Mouse (Mus musculus) ES-Bruce4 (cell line): ENCODE measurements at regions not wholly inside any gene's neighbourhood (a gene's known extent, or its start where the extent isn't known, plus 50 kb on each side); places are given as distances from the start of the nearest gene placed in this dataset.

Source experiments
- CTCF ChIP-seq: IDR thresholded peaks from one replicate; pipeline ENCODE4 v1.8.1; 2011; ENCODE audit warnings: low read depth, low read length
- EP300 ChIP-seq: IDR thresholded peaks from 2 replicates; pipeline ENCODE4 v1.6.1; 2011; ENCODE audit warnings: low read depth, low read length; ENCODE audit not compliant: insufficient read depth
- POLR2A ChIP-seq: IDR thresholded peaks from one replicate; pipeline ENCODE4 v1.8.1; 2011; ENCODE audit warnings: low read length; ENCODE audit not compliant: insufficient read depth

GRCm38 (mm10) chr15:61133316-61133715 lies 210.5 kb upstream of the A1bg start:
- TF ChIP-seq CTCF (no peak), EP300 (no peak), POLR2A (no peak)
